Mouse (Mus musculus) liver, embryonic 11.5 days (tissue): ENCODE data around the gene Kank1. TPM values are rescaled to one million over a fixed set of nuclear protein-coding genes. Genes with fewer than 3 reads are reported as not detected.

Experiments used
- ATAC-seq: fragments of 200-750 bp; cut with Nextera tagmentation; replicated peaks from 2 replicates; pipeline ENCODE4 v1.8.0; 2017; ENCODE audit warnings: moderate number of reproducible peaks, mild to moderate bottlenecking, moderate TSS enrichment, moderate library complexity; ENCODE audit not compliant: low FRiP score
- DNase-seq: peaks from one replicate; pipeline ENCODE4 v3.0.0-alpha.2; 2017; ENCODE audit warnings: low spot score
- H3K27ac ChIP-seq: fragments of 300-500 bp; sonication (generic); 2 replicates; pipeline ENCODE4 v1.5.1; 2014; ENCODE audit warnings: mild to moderate bottlenecking, low read depth, low read length, control low read depth
- H3K27me3 ChIP-seq: fragments of 300-500 bp; sonication (generic); replicated peaks from 2 replicates; pipeline ENCODE4 v1.6.1; 2014; ENCODE audit warnings: low read length, mixed read lengths; ENCODE audit not compliant: control insufficient read depth, insufficient read depth
- H3K36me3 ChIP-seq: fragments of 300-500 bp; sonication (generic); 2 replicates; pipeline ENCODE4 v1.6.1; 2014; ENCODE audit warnings: mild to moderate bottlenecking, low read length, moderate library complexity, mixed read lengths; ENCODE audit not compliant: control insufficient read depth, insufficient read depth
- H3K4me1 ChIP-seq: fragments of 300-500 bp; sonication (generic); replicated peaks from 2 replicates; pipeline ENCODE4 v1.6.1; 2014; ENCODE audit warnings: low read length, mixed read lengths; ENCODE audit not compliant: control insufficient read depth, insufficient read depth
- H3K4me2 ChIP-seq: fragments of 300-500 bp; sonication (generic); 2 replicates; pipeline ENCODE4 v1.6.1; 2014; ENCODE audit warnings: mild to moderate bottlenecking, control low read depth, moderate library complexity
- H3K4me3 ChIP-seq: fragments of 300-500 bp; sonication (generic); 2 replicates; pipeline ENCODE4 v1.5.1; 2014; ENCODE audit warnings: low read depth, low read length, control low read depth
- H3K9ac ChIP-seq: fragments of 300-500 bp; sonication (generic); 2 replicates; pipeline ENCODE4 v1.6.1; 2014; ENCODE audit warnings: low read depth, low read length, control low read depth
- H3K9me3 ChIP-seq: fragments of 300-500 bp; sonication (generic); 2 replicates; pipeline ENCODE4 v1.6.1; 2016; ENCODE audit warnings: low read length, inconsistent platforms, mixed read lengths; ENCODE audit not compliant: control insufficient read depth
- WGBS: fragments of 180-500 bp; shearing (Covaris S2); extraction: QIAGEN DNeasy Blood & Tissue Kit; methylation state at CpG from one replicate; pipeline ENCODE4 v1.1.7; 2014; 5-methylcytosine and 5-hydroxymethylcytosine counted together
- polyA plus RNA-seq: library from polyadenylated mRNA; unstranded; fragments of >200 nt; fragmentation: Nextera tagmentation; extraction: Ambion mirVana; gene quantifications from 2 replicates; pipeline ENCODE4 v1.2.1, GENCODE M21; 2014

The Kank1 gene
- polyA plus RNA-seq, 1 experiment from 2014 or later: 14.1 TPM

- Histone ChIP-seq H3K4me2 (no peak overlapping the region), H3K27me3 (no peaks in the 10 kb centered on the region), H3K36me3 (no peaks in the 10 kb centered on the region), H3K27ac (no peak overlapping the region), H3K9ac (no peak overlapping the region), H3K9me3 (no peaks in the 10 kb centered on the region), H3K4me3 (no peak overlapping the region), H3K4me1 (no peaks in the 10 kb centered on the region)
- 77% methylated on average over 2 of the region's 2 CpGs for WGBS
- ATAC-seq (no peak), DNase-seq (no peak)
Observed at GRCm38 (mm10) chr19:25220611-25221010, 16.2 kb upstream of the Kank1 start.

DNA sequence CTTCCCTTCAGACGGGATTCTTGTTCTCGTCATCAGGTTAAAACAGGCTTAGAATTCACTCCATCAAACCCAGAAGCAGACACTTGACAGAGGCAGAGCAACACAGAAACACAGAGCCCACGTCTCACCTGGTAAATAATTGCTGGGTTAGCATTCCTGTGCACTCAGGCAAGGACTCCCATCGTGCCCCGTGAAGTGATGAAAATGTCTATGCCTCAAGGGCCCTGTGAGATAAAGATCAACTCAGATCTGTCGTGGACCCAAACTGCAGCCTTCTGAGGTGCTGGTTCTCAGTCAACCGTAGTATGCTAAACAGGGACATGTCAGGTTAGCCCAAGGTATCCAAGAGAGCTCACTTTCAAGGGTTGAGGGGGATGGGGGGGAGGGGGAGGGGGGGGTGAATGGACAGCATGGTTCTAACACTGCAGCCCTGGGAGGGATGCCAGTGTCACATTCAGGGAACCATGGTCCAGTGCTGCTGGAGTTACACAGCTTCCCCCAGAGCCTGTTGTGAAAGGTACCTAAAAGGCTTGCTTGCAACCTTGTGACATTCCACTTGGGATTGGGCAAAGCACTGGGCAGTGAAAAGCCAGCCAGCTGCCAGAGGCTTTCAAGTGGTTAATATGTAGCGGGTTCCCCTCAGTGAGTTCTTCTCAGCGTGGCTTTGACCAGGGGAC lies 14.7 kb upstream of the Kank1 start:
- Histone ChIP-seq H3K9me3 (no peaks in the 10 kb centered on the region), H3K4me3 (no peak overlapping the region), H3K4me1 (no peaks in the 10 kb centered on the region), H3K27me3 (no peaks in the 10 kb centered on the region), H3K9ac (no peak overlapping the region), H3K36me3 (no peaks in the 10 kb centered on the region), H3K27ac (no peak overlapping the region), H3K4me2 (no peak overlapping the region)
- WGBS: 58% methylated on average over 9 of the region's 9 CpGs
- DNase-seq: no peak
- ATAC-seq: no peak

DNA sequence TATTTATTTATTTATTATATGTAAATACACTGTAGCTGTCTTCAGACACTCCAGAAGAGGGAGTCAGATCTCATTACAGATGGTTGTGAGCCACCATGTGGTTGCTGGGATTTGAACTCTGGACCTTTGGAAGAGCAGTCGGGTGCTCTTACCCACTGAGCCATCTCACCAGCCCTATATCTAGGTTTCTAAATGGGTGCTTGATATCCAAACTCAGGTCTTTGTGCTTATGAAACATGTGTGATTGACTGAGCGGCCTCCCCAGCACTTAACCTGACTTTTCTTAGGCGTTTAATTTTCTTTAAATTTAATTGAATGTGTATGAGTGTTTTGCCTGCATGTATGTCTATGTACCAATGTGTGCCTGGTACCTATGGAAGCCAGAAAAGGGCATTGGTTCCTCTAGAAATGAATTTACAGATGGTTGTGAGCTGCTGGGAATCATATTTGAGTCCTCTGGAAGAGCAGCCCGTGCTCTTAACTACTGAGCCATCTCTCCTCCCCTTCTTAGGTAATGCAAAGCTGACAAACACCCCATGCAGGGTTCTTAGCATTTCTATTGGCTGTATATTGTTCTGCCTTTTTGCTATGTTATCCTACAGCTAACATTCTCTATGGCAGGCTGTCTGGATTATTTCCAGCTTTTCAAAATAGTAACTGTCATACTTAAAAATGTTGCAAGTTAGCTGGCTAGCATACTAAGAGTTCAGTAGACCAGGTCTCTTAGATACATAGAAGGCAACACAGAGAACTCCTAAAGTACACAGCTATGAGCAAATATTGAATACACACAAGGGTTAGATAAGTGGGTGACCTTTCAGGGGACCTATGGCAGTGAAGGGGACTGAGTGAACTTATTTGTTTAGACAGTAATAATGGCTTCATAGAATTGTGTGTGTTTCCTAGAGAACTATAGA lies 6.5 kb upstream of the Kank1 start:
- Histone ChIP-seq H3K27me3 (peaks cover 4% of the 10 kb centered on the region), H3K4me1 (no peaks in the 10 kb centered on the region), H3K4me2 (no peak overlapping the region), H3K36me3 (no peaks in the 10 kb centered on the region), H3K4me3 (no peak overlapping the region), H3K9me3 (no peaks in the 10 kb centered on the region), H3K27ac (no peak overlapping the region), H3K9ac (no peak overlapping the region)
- WGBS: 83% methylated on average over 4 of the region's 4 CpGs
- no peak for DNase-seq
- ATAC-seq: peak; percentile 57; the same call in 1 of the 2 replicates

- Histone ChIP-seq H3K9ac (no peak overlapping the region), H3K4me3 (no peak overlapping the region), H3K9me3 (no peaks in the 10 kb centered on the region), H3K27ac (no peak overlapping the region), H3K36me3 (no peaks in the 10 kb centered on the region), H3K4me2 (no peak overlapping the region), H3K4me1 (no peaks in the 10 kb centered on the region), H3K27me3 (peaks cover 7% of the 10 kb centered on the region)
- 68% methylated on average over 4 of the region's 4 CpGs for WGBS
- ATAC-seq (0 out of 2 replicates have a peak, but pooled peaks have one; percentile 12), DNase-seq (no peak)
Observed at GRCm38 (mm10) chr19:25230975-25231334, 5.8 kb upstream of the Kank1 start.

DNA sequence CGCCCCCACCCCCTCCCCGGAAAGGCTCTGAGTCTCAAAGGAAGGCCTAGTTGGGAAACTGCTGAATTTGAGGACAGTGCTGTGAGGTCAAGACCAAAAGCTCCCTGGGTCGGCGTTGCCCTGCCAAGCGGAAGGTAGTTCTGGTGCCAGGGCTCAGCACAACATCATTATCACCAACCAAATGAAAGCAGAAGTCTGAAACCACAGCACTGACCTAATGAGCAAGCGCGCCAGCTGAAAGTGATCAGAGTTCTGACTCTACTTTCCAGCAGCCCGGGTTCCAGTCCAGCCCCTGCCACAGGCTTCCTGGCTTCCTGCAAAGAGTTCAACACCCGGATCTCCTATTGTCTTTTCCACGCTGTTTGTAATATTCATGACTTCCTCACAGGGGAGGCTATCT lies 4.7 kb upstream of the Kank1 start:
- no peak for DNase-seq
- no peak for ATAC-seq
- Histone ChIP-seq H3K27me3 (peaks cover 18% of the 10 kb centered on the region), H3K9me3 (no peaks in the 10 kb centered on the region), H3K4me1 (no peaks in the 10 kb centered on the region), H3K9ac (no peak overlapping the region), H3K36me3 (no peaks in the 10 kb centered on the region), H3K4me3 (no peak overlapping the region), H3K27ac (no peak overlapping the region), H3K4me2 (no peak overlapping the region)
- WGBS: 48% methylated on average over 10 of the region's 10 CpGs

DNA sequence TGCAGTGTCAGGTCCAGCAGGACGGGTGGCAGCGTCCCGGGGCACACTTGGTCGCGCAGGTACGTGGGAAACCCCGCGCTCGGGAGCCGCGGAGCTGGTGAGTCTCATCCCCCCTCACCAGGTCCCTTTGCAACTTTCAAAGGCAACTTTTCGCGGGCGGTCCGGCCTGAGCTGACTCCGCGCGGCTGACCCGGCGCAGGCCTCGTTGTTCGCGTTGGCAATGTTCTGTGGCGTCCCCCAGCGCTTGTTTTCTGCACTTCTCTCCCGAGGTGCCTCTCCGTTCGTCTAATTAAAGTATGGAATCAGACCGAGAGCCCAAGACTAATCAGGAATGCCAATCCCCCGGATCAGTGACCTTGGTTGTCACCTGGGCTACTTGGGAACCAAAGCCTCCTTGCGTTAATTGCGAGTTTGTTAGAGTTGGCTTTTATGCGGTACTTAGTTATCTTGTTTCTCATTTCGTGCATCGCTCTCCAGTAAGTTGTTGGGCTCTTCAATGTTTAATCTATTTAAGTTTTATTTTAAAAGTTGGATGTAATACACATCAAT lies 791 bp downstream of the Kank1 start:
- Histone ChIP-seq H3K27ac (no peak overlapping the region; the same call in 1 of the 2 replicates), H3K9ac (peak overlapping the region; percentile 48; the same call in 1 of the 2 replicates), H3K27me3 (peaks cover 34% of the 10 kb centered on the region), H3K9me3 (no peaks in the 10 kb centered on the region), H3K4me3 (peak overlapping the region; percentile 58), H3K36me3 (no peaks in the 10 kb centered on the region), H3K4me1 (no peaks in the 10 kb centered on the region), H3K4me2 (peak overlapping the region; percentile 93)
- ATAC-seq (no peak), DNase-seq (peak; percentile 58)
- WGBS: under 1% methylated on average over 35 of the region's 35 CpGs

GRCm38 (mm10) chr19:25238121-25238520 lies 1.3 kb downstream of the Kank1 start:
- WGBS: 6% methylated on average over 13 of the region's 13 CpGs
- Histone ChIP-seq H3K27ac (no peak overlapping the region), H3K4me3 (peak overlapping the region; percentile 58), H3K27me3 (peaks cover 34% of the 10 kb centered on the region), H3K4me1 (no peaks in the 10 kb centered on the region), H3K36me3 (no peaks in the 10 kb centered on the region), H3K4me2 (peak overlapping the region; percentile 93), H3K9me3 (no peaks in the 10 kb centered on the region), H3K9ac (no peak overlapping the region)
- DNase-seq (no peak), ATAC-seq (no peak)

DNA sequence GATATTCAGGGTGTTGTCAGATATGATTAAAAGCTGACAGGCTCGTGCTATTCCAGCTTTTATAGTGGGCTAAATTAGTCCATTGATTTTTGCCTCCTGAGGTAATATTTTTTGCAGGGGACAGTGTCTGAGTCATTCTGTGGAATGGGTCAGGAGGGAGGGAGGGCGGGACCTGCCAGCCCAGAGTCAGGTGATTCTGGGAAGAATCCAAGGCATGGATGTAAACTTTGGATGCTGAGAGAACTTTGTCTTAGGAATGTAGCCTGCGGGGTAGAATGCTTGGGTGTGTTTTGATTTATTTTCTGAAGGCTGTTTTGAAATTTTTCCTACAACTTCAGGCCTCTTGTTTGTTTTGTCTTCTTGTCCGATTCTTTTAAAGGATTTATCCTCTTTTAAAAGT lies 6.8 kb downstream of the Kank1 start:
- Histone ChIP-seq H3K36me3 (no peaks in the 10 kb centered on the region), H3K4me3 (no peak overlapping the region), H3K4me2 (no peak overlapping the region), H3K27me3 (0 out of 2 replicates have a peak, but pooled peaks cover 3% of the 10 kb centered on the region), H3K9ac (no peak overlapping the region), H3K27ac (no peak overlapping the region), H3K4me1 (no peaks in the 10 kb centered on the region), H3K9me3 (no peaks in the 10 kb centered on the region)
- DNase-seq (no peak), ATAC-seq (no peak)
- 83% methylated on average over 4 of the region's 4 CpGs for WGBS
